Mouse (Mus musculus) layer of hippocampus, postnatal 25 days (tissue): ENCODE data around the gene Adarb2. TPM values are rescaled to one million over a fixed set of nuclear protein-coding genes. Genes with fewer than 3 reads are reported as not detected.

Experiments
- DNase-seq, 2 experiments: peaks; one replicate each; pipeline ENCODE4 v3.0.0; 2022; ENCODE audit warnings: mixed read lengths in 2 of 2, low spot score in 1 of 2; ENCODE audit errors: extremely low spot score in 1 of 2
- total RNA-seq, 2 experiments: library from RNA; stranded (reverse); gene quantifications; 2 replicates each; pipeline ENCODE4 v1.2.3; 2021

Adarb2 gene
- total RNA-seq, 2 experiments from 2014 or later = 29.3 to 36.3 TPM

DNA sequence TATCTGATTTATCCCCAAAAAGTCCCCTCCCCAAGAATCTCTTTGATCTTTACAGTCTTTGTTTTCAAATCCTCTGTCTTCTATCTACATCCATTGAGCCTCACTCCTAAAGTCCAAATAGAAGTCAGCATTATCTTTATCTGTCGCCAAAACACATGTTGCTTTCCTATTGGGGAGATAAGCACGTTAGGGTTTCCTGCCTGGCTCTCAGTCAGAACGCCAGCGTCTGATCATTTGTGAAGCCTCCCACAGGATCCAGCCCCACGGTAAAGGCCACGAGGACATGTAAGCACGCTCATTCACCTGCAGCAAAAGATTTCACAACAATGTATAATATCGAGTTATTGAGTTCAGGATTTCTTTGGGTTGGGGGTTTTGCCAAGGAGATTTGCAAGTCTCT lies 558.3 kb downstream of the Adarb2 start:
- DNase-seq = no peak

DNA sequence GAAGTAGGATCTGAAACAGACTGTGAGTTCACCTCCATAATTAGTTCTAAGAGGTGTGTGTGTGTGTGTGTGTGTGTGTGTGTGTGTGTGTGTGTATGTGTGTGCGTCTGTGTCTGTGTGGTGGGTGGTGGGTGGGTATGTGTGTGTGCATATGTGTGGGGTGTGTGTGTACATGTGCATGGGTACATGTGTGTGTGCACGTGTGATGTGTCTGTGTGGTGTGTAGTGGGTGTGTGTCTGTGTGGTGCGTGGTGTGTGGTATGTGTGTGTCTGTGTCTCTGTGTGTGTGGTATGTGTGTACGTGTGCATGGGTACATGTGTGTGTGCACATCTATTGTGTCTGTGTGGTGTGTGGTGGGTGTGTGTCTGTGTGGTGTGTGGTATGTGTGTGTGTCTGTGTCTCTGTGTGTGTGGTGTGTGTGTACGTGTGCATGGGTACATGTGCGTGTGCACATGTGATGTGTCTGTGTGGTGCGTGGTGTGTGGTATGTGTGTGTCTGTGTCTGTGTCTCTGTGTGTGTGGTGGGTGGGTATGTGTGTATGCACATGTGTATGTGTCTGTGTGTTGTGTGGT lies 567.1 kb downstream of the Adarb2 start:
- DNase-seq = no peak

DNA sequence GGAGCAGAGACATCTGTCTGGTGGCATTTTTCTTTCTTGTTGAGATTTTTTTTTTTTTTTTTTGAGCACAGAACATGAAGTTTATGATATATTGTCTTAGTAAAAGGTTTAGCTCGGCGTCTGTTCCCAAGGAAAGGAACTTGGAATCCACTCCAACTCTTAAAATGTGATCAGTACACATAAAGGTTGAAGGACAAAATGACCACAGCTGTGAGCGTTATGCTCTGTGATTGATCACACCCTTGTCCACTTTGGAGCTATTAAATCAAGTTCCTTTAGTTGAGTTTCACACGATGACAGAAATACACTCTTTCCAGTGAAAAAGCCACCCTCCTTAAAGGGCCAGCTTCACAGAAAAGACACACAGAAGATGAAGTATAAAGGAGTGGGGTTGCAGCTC lies 568.0 kb downstream of the Adarb2 start:
- no peak for DNase-seq

DNA sequence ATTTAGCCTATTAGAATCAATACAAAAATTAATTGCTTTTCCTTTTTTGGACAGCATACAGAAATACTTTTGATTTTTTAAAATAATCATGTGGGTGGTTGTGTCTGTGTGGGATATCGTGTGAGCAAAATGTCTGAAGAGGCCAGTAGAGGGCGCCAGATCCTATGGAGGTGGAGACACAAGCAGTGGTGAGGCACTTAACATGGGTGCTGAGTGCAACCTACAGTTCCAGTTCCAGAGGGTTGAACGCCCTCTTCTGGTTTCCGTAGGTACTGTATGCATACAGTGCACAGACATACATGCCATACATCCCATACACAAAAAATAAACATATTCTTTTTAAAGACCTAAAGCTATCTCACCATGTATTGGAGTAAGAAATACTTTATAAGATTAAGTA lies 577.8 kb downstream of the Adarb2 start:
- peak in 1 of 2 experiments; percentile 62 for DNase-seq

DNA sequence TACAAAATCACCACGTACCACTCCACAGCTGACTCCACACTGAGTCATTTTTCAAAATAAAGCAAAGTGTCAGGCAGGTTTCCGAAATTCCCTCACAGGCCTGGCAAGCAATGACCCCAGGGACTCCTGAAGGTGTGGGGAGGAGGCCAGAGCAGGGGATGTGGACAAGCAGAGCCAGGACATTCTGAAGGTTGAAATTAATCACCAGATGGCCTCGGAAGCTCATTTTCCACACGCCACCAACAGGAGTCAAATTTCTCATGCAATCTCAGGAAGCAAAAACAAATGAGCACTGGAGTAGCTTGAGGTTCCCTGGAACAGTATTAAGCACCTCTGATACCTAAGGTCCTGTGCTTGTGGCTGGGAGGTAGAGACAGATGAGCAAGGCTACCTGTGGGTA lies 580.0 kb downstream of the Adarb2 start:
- no peak for DNase-seq

DNA sequence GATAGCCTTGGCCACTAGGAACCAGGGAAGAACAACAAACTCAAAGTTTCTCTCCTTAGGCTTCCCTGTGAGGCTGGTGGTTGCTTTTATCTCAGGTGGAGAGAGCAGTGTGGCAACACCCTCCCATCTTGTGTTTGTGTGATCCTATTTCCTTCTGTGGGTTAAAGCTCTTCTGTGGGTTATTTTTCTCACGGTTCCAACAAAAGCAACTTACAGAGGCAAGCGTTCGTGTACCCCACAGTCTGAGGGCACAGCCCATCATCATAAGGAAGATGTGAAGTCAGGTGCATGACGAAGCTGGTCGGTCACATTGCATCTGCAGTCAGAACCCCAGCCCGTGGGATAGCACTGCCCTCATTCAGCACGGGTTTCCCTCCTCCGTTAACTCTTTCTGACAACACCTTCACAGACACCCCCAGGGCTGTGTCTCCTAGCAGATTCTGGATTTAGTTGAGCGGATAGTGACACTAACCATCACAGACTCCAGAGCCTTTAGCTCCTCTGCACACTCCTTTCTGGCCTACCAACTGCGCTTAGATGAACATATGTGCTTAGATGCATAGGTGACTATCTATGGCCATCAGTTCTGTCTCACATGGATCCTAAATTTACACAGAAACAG lies 581.1 kb downstream of the Adarb2 start:
- no peak for DNase-seq

DNA sequence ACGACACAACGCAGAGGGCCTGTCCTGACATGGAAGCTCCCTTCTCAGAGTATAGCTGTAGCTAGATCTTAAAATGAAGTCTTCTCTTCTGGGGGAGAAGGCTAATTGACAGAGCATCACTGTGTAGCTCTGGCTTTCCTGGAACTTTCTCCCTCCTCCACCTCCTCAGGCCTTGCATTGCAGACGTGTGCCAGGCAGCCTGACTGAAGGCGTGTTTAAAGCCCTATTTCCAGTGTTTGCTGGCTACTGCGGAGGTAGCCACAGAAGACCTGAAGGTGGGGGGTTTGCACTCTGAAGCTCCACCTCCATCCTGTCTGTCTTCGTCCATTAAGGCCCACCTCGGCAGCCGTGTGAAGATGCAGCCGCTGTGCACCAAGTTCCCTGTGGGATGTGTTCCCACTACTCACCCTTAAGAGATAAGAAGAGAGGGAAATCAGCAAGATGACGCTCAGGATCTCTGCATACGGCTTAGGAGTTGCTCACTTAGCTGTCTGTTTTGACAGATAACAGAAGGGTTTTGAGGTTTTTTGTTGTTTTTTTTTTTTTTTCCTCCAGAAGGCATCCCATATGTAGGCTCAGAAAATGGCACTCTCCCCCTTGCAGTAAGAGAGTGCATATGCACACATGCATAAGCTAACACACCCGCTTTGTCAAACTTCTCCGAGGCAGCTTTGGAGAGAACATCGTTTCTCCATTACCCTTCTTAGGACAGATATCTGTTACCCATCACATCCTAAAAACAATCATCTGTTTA lies 581.8 kb downstream of the Adarb2 start:
- no peak for DNase-seq

DNA sequence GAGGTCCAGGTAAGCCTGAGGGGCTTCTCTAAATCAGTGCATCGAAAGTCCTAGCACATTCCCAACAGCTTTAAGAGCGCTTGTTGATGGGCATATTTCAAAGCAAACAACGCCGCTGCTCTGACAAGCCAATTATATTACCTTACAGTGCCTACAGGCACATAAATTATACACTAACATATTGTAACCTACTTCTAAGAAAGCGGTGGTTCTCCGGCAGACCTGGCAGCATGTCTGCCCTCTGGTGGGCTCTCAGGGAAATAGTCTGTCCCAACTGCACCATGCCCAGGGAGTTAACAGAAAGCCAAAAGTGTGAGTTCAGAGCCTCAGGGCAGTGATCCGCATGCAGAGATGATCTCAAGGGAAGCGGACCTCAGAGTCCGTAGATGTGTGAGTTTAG lies 582.5 kb downstream of the Adarb2 start:
- DNase-seq = peak in 1 of 2 experiments; percentile 41

DNA sequence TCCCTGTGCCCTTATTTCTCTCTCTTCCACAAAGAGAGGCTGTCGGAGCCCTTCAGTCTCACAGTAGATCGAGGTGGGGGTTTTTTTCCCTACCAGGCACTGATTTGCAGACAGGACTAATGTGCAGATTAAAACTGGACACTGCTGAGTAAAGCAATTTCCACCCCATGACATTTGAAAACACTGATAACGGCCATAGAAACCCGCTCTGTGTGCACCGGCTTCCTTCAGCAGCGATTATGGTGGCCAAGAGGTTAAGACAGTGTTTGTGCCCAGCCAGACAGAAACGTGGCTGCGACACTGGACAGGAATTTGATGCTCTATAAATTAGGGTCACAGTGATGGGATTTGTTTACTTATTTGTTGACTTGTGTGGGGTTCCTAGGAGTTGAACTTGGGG lies 590.6 kb downstream of the Adarb2 start:
- DNase-seq = no peak

DNA sequence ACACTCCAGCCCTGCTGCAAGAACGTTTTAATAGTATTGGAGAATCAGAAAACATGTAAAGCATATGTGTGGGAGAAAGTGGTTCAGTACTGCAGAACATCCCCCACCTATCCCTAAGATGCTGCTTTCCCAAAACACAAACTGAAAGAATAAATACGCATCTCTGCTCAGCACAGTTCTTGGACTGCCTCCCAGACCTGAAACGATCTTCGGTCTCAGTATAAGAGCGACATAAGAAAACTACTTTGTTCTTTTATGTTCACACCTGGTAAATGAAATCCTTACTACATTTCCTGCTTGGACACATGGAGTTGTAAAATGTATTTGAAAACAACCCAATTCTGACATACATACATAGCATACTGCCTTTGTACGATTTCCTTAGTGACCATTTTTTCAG lies 597.9 kb downstream of the Adarb2 start:
- no peak for DNase-seq

DNA sequence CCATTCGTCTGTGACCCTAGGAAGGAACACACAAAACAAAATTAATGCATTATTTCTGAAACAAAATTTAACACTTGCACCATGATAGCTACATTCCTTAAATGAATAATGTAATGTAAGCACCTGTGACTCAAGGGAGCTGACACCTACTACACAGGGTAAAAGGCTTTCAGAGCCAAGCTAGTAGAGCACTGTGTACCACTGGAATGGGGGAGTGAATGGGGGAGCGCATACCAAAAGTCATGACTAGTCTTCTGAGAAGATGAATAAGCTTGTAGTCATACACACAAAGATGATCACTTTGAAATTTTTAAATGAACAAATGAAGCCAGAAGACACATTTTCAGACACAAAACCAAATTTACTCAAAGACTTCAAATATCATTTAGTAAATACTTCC lies 603.3 kb downstream of the Adarb2 start:
- DNase-seq = no peak
